Mouse (Mus musculus): ENCODE measurements around the gene Mydgf.

Mydgf gene

DNA sequence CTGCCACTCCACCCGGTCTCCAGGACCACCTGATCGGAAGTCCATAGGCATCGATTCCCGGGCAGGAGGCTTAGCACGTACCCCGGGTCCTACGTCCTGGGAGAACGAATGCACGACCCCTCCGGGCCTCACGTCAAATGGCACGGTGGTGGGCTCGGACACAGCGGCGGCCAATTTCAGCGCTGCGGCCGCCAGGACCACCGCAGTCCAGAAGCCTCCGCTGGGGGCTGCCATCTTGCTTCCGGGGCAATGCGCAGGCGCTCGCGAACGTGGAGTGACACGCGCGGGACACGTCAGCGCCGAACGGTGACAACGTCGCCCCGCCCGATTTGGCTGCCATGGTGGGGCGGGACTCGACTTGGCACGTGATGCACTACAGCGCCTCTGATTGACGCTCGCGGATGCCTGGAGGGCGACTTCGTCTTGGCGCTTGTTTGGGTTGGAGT, at the start of gene Mydgf:
TSS of gene Mydgf (minus strand) at position 263 of the 446 bp plus-strand sequence.
- peak; percentile 49 for DNase-seq (ENCODE audit: extremely low read depth, low read depth, low spot score)

DNA sequence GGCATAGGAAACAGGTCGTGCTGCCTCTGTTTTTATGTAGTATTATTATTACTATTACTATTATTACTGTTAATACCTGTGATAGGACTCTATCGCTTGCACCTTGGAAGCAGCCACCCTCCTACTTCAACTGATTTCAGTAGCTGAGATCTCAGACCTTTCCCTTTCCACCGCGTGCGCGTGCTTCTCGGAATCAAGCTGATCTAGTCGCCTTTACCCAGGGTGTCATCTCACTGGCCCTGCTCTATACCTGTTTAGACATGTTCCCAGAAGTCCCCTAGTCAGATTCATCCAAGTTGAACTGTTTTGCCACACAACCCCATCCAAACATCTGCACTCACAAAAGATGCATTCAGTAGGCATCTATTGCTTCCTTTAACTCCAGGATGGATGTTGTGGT, 49.7 kb upstream of the Mydgf start:
- DNase-seq (ENCODE audit: extremely low read depth, low read depth, low spot score) = no peak

DNA sequence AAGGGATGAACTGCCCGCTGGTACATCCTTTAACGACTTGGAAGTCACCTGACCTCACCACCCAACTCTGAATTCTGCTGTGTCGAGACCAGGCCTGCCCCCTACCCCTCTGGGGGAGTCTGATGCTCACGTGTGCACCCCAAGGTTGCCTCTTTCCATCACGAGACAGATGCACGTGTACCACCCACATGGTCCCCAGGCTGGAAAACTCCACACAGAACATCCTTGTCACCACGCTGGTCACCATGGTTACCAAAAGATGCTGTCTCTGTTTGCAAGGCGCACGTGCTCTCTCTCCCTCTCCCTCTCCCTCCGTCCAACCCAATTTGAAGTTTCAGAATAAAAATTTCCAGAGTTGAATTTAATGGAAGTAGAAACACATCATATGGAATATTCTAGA, 46.2 kb upstream of the Mydgf start:
- no peak for DNase-seq (ENCODE audit: extremely low read depth, low read depth, low spot score)

DNA sequence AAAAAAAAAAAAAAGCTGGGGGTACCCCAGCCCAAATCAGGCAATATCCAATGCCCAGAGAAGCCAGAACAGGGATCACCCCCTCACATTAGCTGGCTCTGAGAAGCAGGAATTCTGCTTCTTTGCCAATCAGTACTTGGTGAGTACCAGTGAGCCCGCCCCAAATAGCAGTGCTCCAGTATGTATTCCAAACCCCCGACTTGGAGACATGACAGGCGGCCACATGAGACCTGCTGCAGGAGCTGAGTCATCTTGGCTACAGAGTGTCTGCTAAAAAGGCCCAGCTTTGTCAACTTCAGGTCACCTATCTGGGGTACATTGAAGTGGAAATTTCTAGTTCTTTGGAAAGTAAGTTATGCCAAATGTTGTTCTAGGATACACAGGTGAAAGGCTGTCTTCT, 42.8 kb upstream of the Mydgf start:
- DNase-seq (ENCODE audit: extremely low read depth, low read depth, low spot score) = no peak

DNA sequence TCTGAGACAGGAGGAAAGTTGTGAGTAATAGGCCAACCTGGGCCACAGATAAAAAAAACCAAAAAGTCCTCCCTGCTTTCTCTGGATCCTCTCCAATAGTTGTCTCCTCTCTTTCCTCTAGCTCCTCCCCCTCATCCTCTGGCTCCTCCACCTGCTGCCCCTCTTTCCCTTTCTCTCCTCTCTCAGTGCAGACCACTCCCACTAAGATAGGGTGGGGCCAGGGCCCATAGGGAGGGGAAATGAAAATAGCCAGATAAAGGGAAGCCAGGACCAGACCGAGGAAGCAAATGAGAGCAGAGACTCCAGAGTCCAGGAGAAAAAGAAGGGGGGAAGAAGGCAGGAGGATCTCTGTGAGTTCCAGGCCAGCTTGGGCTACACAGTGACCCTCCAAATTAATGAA, 41.2 kb upstream of the Mydgf start:
- DNase-seq (ENCODE audit: extremely low read depth, low read depth, low spot score) = no peak

DNA sequence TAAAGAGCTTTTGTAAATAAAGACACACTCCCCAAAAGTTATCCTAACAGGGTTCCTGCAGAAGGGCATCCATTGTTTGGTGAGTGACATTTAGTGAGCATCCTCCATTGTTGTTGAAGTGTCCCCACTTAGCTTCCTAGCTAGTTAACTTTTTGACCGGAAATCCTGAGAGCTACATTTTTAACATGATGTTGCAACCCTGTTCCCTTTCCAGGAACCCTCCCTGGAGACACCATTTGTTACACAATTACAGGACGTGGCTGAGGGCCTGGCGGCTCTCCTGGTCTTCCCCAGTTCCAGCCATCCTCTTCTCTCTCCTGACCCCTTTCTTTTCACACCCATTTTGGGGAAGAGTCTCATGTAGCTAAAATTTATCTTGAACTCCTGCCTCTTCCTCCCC, 36.1 kb upstream of the Mydgf start:
- DNase-seq (ENCODE audit: extremely low read depth, low read depth, low spot score) = no peak

DNA sequence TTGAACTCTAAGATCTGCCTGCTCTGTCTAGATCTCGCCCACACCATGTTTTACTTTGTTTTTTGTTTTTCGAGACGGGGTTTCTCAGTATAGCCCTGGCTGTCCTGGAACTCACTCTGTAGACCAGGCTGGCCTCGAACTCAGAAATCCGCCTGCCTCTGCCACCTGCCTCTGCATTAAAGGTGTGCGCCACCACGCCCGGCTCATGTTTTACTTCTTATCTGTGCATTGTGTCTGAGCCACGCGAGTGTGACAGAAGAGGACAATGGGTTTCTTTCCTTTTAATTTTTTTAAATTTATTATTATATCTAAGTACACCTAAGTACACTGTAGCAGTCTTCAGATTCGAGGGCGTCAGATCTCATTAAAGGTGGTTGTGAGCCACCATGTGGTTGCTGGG, 35.5 kb upstream of the Mydgf start:
- DNase-seq (ENCODE audit: extremely low read depth, low read depth, low spot score) = no peak

DNA sequence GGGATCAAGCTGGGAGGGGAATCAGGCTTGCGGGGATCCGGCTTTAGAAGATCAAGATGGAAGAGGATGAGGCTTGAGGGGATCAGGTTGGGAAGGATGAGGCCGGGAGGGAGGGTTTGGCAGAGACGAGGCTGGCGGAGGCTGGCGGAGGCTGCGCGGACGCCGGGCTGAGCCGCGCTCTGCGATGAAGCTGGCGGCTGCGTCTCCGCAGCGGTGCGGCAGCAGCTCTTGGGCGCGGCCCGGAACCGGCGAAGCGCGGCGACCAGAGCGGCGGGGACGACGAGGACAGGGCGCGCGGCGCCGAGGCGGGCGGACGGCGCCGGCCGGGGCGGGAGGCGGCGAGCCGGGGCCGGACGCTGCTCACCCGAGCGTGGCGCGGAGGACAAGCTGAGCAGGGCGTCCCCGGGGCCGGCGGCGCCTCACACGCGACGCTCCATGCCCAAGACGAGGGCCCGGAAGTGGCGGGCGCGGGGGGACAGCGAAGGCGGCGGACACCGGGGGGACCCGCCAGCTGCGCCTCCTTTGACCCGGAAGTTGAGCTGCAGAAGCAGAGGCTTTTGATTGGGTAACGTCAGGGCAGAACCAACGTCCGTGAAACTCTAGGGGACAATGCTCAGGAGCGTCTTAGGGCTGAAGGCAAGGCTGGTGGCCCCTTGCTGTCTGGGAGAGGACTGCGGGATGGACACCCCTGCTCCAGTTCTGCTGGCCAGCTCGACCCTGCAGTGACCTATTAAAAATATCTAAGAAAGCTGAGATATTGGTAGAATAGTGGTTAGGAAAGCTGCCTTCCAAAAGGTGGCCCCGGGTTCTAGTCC, 34.9 kb upstream of the Mydgf start, which contains the start of gene Dpp9:
TSS of gene Dpp9 (minus strand) at position 529 of the 815 bp plus-strand sequence.
- peak; percentile 66 for DNase-seq (ENCODE audit: extremely low read depth, low read depth, low spot score)

DNA sequence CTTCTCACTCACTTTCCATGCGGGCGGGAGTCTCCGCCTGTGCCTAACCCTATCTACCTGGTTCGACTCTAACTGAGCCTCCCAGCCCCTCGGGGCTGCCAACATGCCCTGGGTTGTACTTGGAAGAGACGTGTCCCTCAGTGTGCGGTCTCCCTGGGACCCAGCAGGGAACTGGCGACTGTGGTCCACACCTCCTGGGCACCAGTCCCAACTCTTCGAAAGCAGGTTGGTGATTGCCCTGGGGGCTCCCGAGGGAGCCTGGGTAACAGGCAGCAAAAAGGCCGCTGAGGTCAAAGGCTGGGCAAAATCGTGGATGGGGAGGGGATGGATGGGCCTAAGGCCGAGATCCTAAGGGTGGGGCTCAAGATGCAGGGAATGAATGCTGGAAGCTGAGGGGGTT, 34.0 kb upstream of the Mydgf start:
- DNase-seq (ENCODE audit: extremely low read depth, low read depth, low spot score) = no peak

DNA sequence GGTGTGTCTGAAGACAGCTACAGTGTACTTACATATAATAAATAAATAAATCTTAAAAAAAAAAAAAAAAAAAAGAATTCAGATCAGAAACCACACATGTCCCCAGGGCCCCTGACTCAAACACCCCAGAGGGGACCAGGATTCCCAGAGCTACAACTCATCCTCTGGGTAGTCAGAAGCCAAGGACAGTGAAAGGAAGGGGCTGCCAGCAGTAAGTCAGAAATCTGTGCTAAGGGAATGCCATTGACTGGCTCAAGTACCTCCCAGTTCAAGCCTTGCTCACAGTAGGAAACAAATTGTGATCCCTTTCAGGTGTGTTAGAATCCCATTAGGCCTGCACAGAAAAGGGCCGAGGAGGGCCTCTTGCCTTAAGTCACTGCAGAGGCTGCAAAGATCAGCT, 30.5 kb upstream of the Mydgf start:
- DNase-seq (ENCODE audit: extremely low read depth, low read depth, low spot score) = no peak

DNA sequence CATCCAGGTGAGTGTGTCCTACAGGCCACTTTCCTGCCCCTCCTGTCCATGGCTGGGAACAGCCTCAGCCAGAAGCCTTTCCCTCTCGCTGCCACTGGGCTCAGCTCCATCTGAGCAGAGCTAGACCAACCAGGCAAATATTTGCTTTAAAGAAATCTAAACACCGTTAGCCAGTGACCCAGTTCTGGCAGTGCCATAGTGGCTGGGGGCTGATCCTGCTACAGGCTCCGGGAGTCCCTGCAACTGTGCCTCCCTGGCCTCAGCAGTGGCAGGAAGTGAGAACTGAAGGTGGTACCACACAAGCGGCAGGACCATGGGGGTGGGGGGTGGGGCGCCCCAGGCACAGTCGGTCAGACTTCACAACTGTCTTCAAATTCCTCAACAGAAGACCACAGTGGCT, 29.0 kb upstream of the Mydgf start:
- no peak for DNase-seq (ENCODE audit: extremely low read depth, low read depth, low spot score)

DNA sequence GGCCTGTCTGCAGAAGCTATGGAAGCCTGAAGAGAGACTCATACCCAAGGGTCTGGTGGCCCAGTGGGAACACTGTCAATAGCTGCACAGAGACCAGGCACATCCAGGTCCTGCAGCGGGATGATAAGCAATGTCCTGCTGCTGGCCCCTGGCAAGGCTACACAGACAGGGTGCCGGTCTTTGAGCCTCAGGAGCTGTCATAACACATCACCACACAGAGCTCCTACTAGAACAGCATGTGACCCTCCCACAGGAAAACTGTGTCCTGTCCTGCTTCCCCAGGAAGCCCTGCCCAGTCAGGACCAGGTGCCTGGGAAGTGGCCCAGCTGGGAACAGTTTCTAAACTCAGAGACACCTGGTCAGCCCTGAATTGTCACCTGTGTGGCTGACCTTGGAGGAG, 27.4 kb upstream of the Mydgf start:
- DNase-seq (ENCODE audit: extremely low read depth, low read depth, low spot score) = no peak

DNA sequence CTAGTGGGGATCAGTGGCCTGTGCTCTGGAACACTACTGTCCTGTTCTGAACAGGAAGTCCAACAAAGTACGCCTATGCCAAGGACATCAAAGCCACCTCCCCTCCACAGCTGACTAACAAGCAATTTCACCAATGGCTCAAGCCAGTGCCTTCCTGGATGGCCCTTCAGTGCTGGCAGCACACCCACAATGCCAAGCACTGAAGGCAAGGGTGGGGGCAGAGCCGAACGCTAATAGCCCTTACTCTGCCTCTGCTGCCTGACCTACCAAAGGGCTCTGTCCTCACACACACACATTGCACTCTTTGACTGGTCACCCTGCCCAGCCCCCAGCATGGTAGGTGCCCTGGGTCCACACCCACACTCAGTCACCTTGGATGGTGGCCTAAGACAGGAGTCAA, 25.1 kb upstream of the Mydgf start:
- no peak for DNase-seq (ENCODE audit: extremely low read depth, low read depth, low spot score)

DNA sequence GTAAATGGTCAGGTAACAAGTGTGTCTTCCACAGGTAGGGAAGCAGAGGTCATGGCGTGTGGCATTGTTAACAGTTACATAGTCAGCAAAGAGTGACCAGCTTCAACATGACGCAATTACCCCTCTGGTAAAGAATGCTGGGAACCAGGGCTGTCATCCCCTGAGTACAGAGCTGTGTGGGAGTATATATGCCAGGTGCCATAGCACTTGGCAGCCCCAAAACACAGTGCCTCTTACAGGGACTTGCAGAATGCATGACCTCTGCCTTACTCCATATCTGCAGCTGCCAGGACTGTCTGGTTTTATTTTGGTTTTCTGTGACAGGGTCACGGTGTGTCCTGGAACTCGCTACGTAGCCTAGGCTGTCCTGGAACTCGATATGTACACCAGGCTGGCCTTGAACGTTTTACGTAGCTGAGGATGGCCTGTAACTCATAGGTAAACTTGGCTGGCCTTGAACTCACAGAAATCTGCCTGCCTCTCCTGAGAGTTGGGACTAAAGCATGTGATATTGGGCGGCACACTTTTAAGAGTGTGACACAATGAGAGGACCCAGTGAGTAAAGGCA, 24.3 kb upstream of the Mydgf start:
- peak; percentile 79 for DNase-seq (ENCODE audit: extremely low read depth, low read depth, low spot score)

DNA sequence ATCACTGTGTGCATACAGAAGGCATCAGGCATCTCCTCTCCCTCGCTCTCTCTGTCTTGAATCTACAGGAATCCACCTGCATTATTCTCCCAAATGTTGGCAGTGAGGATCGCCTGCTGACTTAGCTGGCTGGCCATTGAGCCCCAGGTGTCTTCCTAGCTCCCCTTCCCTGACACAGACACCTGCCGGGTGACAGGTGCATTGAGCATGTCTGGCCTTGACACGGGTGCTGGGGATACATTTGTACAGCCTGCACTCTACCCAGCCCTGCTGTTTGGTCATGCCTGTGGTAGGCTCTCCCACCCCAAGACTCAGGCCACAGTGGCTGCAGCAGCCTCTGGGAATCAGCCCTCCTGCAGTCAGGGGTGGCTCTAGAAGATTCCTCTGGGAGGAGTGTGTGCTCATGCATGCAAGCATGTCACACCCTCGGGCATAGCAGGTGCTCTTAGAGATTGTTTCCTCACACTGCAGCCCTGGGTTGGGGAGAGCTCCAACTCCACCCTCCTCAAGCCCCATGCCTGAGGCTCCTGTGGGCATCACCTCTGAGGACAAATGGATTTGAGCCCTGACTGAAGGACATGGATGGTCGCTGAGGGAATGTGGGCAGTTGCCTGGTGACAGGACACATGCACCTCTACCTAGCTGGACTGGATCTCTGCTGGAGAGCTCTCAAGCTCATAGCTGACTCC, 23.4 kb upstream of the Mydgf start:
- DNase-seq (ENCODE audit: extremely low read depth, low read depth, low spot score) = no peak

DNA sequence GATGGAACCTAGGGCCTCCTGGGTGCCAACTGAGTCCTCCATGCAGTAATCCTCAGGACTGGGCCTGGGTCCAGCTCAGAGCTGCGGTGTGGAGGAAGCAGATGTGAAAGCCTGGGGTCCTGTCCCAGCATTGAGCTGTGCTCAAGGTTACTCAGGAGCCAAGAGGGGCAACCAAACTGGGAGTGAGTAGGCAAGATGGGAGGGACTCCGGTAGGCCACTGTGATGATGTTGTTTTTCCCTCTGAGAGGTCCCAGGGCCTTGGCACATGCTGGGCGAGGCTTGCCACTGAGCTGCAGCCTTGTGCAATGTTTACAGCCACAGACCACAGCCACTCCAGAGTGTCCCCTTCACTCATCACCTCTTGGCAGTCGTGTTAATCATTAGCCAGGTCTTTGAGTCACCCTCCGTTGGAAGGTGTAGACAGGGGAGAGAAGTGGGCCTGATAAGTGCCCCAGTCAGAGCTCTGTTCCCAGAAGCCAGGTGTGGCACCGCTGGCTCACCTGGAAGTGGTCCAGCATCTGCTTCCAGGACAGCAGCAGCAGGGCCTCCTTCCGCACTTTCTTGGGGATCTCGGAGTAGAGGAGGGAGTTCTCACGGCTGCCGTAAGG, 22.7 kb upstream of the Mydgf start:
- DNase-seq (ENCODE audit: extremely low read depth, low read depth, low spot score) = no peak

DNA sequence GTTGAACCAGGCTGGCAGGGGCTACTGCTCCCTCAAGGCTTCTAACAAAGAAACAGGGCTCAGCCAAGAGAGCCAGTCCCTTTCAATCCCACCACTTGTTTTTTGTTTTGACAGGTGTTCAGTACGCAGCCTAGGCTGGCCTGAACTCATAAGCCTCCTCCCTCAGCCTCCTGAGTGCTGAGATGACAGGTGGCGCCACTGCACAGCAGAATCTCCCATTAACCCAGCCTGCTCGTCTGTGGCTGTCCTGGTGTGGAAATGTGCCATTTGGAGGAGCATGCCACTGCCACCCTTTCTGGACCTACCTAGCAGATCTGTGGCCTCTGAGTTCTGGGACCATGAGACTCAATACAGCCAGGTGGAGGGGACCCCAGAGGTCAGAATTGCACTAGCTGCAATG, 20.0 kb upstream of the Mydgf start:
- no peak for DNase-seq (ENCODE audit: extremely low read depth, low read depth, low spot score)

DNA sequence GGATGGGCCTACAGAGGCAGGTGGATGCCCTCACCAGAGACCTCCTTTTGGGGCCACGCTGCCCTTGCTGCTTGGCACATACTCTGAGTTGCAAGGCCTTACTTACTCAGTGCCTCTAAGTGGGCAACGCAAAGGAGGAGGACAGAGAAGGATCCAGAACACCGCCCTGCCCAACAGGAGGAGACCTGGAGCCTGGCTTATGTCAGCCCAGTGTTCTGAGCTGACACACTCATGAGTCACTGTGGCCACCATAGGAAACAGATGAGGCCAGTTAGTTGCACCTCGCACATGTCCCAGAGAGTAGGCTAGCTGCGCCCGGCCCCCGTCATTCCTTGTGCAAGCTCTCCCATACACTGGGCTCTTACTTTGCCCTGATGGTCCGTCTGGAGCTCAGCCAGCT, 18.8 kb upstream of the Mydgf start:
- no peak for DNase-seq (ENCODE audit: extremely low read depth, low read depth, low spot score)

DNA sequence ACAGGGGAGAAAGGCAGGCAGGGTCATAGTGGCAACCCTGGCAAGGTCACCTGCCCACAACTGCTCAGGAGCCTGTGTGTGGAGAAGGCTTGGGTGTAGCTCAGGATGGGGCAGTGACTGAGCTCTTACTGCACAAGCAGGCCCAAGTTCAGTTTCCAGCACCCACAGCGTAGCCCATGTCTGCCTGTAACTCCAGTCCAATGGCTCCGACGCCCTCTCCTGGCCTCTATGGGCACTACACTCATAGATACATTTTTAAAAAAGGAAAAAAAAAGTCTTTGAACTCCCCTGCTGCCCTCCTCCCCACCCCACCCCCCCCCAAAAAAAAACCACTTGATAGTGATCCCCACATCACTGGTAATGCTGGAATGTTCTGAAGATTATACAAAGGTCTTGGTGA, 17.9 kb upstream of the Mydgf start:
- no peak for DNase-seq (ENCODE audit: extremely low read depth, low read depth, low spot score)

DNA sequence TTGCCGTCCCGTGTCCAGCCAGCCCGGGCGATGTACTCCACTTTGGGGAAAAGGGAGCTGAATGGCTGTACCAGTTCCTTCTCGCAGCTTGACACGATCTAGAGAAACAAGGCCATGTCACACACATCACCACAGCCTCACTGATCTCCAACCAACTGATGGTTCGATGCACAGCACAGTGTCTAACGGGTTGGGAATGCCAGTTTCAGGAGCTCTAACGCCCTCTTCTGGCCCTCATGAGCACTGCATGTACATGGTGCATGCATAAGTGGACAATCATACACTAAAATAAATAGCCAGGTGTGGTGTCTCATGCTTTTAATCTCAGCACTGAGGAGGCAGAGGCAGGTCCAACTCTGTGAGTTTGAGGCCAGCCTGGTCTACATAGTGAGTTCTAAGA, 16.9 kb upstream of the Mydgf start:
- no peak for DNase-seq (ENCODE audit: extremely low read depth, low read depth, low spot score)

DNA sequence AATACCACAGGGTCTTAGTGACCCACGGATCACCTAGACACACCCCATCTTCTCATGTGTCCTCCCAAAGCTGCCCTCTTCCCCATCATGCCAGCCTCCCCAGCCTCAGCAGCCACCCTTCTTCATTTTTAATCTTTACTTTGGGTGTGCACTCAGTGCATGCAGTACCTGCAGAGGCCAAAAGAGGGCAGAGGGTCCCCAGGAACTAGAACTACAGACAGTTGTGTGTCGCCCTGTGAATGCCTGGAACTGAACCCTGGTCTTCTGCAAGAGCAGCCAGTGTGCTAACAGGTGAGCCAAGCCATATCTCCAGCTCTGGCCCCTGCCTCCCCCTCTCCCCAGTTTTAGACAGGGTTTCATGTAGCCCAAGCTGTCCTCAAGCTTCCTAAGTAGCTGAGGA, 13.1 kb upstream of the Mydgf start:
- no peak for DNase-seq (ENCODE audit: extremely low read depth, low read depth, low spot score)

DNA sequence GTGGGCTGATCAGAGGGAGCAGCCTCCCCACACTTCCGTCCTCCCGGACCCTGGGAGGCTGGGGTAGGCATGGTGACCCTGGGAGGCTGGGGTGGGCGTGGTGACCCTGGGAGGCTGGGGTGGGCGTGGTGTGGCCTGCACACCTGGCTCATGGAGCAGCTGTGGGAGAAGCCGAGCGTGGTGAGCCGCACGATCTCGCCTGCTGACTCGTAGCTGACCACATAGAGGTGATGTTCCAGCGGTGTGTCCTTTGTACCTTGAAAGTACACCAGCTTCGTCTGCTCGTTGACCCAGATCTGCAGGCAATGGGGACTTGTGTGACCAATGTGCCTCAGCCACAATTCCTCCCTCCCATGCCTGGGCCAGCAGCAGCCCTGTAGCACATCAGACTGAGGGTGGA, 11.0 kb upstream of the Mydgf start:
- DNase-seq (ENCODE audit: extremely low read depth, low read depth, low spot score) = no peak
